Mouse (Mus musculus) layer of hippocampus, adult 9-10 months (tissue): ENCODE results near the gene Ttc8.
"Not testable (repeated sequence)": the region's sequence is repeated elsewhere in the genome, so short reads cannot be mapped to it uniquely, and the experiment has no call there.

Experiments
- DNase-seq: peaks from one replicate; pipeline ENCODE4 v3.0.0; 2022; ENCODE audit warnings: low spot score

Gene Ttc8

GRCm38 (mm10) chr12:98920194-98920991, at the start of gene Ttc8:
TSS of gene Ttc8 (plus strand) at chr12:98920574.
- peak; percentile 83 for DNase-seq

GRCm38 (mm10) chr12:98872836-98873235, 47.5 kb upstream of the Ttc8 start:
- DNase-seq, result no peak

- no peak for DNase-seq
These were observed 45.2 kb upstream of the Ttc8 start for GRCm38 (mm10) chr12:98875216-98875615.

GRCm38 (mm10) chr12:98878693-98879092, 41.7 kb upstream of the Ttc8 start:
- DNase-seq, result no peak

GRCm38 (mm10) chr12:98881796-98882195, 38.6 kb upstream of the Ttc8 start:
- no peak for DNase-seq

GRCm38 (mm10) chr12:98884515-98884914, 35.9 kb upstream of the Ttc8 start:
- DNase-seq, result no peak

GRCm38 (mm10) chr12:98896761-98897160, 23.6 kb upstream of the Ttc8 start:
- no peak for DNase-seq

- DNase-seq, result no peak
These were observed 20.7 kb upstream of the Ttc8 start for GRCm38 (mm10) chr12:98899676-98900075.

- DNase-seq, result no peak
These were observed 20.0 kb upstream of the Ttc8 start for GRCm38 (mm10) chr12:98900341-98900880.

GRCm38 (mm10) chr12:98900881-98901801, 19.2 kb upstream of the Ttc8 start, which contains the start of gene Eml5:
TSS of gene Eml5 (minus strand) at chr12:98901484.
- DNase-seq, result no peak

- no peak for DNase-seq
These were observed 14.9 kb upstream of the Ttc8 start for GRCm38 (mm10) chr12:98905466-98905865.

GRCm38 (mm10) chr12:98910096-98910495, 10.3 kb upstream of the Ttc8 start:
- DNase-seq, result no peak

GRCm38 (mm10) chr12:98931174-98931573, 10.8 kb downstream of the Ttc8 start:
- no peak for DNase-seq

GRCm38 (mm10) chr12:98932441-98932840, 12.1 kb downstream of the Ttc8 start:
- no peak for DNase-seq

GRCm38 (mm10) chr12:98932856-98933255, 12.5 kb downstream of the Ttc8 start:
- no peak for DNase-seq

GRCm38 (mm10) chr12:98951295-98951694, 30.9 kb downstream of the Ttc8 start:
- not testable (repeated sequence) for DNase-seq

- no peak for DNase-seq
These were observed 36.6 kb downstream of the Ttc8 start for GRCm38 (mm10) chr12:98956951-98957350.

GRCm38 (mm10) chr12:98957455-98957854, 37.1 kb downstream of the Ttc8 start:
- no peak for DNase-seq

- DNase-seq, result no peak
These were observed 40.6 kb downstream of the Ttc8 start for GRCm38 (mm10) chr12:98961008-98961407.

GRCm38 (mm10) chr12:98961415-98961814, 41.0 kb downstream of the Ttc8 start:
- peak; percentile 35 for DNase-seq

GRCm38 (mm10) chr12:98965441-98966135, 45.2 kb downstream of the Ttc8 start:
- DNase-seq, result no peak

GRCm38 (mm10) chr12:98972291-98972690, 51.9 kb downstream of the Ttc8 start:
- DNase-seq, result no peak
